Mouse (Mus musculus) monocyte, adult 5-6 weeks (primary cell): ENCODE measurements around the gene Samd7. TPM values are rescaled to one million over a fixed set of nuclear protein-coding genes. Genes with fewer than 3 reads are reported as not detected.
"Not testable (repeated sequence)": the region's sequence is repeated elsewhere in the genome, so short reads cannot be mapped to it uniquely, and the experiment has no call there.

Source experiments
- ATAC-seq: fragments of 153-309, 156-312 bp; replicated peaks from 2 replicates; pipeline ENCODE4 v1.8.0; 2017; ENCODE audit warnings: mild to moderate bottlenecking; ENCODE audit not compliant: low TSS enrichment, insufficient number of reproducible peaks, severe bottlenecking, poor library complexity, low FRiP score
- total RNA-seq: library from RNA; stranded (forward); fragments of 200-1000, 200-491, 200-594 nt; gene quantifications from 3 replicates; pipeline ENCODE4 v1.2.3, GENCODE M21; 2017

The Samd7 gene
- not detected in 3 replicates for total RNA-seq

DNA sequence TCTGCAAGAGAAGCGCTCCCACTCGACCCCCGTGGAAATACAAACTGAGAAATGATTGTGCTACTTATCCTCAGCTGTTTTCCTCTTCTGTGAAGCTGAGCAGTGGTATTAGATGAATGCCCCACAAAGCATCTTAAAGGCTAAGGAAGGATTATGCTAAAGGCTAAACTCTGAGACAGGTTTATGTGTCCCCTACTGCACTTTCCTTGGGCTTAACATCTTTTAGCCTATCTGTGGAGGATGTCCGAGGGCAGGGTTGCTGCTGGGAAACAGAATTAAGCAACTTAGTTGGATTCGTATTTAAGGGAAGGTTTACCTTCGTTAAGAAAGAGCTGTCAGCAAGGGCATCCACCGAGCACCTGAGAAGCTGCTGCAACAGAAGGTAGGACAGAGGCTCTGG is at the start of gene Samd7:
Gene Samd7 (plus strand): TSS at position 288 of the 400 bp plus-strand sequence.
- ATAC-seq: no peak

DNA sequence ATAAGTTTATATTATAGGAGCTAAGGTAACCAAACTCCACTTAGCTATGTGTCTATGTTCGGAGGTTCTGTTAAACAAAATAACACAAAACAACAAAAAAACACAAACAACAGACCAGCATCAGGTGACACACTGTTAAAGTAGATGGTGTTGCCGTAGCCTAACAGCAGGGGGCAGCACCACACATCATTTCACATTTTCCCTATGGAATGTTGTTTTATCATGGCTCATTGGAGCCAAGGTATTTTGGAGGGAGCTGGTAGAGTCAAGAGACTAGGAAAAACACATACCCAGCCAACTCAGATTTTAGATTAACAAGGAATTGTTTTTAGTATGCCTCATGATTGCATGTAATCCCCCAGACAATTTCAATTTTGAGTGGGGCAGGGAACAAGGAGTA is 49.7 kb upstream of the Samd7 start:
- ATAC-seq: no peak

DNA sequence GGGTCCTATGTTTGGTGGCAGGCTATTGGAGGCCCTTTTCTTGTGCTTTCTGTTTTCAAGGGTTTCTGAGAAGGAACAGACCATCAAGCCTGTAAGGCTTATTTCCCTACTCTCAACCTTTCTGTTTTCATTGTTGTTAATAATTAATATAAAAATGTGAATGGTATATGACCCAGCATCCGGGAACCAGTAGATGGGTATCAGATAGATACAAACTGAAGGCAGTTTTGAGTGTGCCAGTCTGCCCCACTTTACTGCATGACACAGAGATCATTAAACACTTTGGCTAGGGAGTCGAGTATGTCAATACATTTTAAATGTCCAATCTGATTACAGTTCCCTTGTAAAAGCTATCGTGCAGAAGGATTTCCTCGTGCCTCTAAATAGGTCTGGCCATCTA is 48.2 kb upstream of the Samd7 start:
- no peak for ATAC-seq

GRCm38 (mm10) chr3:30699711-30700505 is 46.2 kb upstream of the Samd7 start, which contains the start of gene Lrrc31:
Gene Lrrc31, minus strand, starts transcription at chr3:30699843.
- ATAC-seq: not testable (repeated sequence)

GRCm38 (mm10) chr3:30705977-30706376 is 40.1 kb upstream of the Samd7 start:
- no peak for ATAC-seq

DNA sequence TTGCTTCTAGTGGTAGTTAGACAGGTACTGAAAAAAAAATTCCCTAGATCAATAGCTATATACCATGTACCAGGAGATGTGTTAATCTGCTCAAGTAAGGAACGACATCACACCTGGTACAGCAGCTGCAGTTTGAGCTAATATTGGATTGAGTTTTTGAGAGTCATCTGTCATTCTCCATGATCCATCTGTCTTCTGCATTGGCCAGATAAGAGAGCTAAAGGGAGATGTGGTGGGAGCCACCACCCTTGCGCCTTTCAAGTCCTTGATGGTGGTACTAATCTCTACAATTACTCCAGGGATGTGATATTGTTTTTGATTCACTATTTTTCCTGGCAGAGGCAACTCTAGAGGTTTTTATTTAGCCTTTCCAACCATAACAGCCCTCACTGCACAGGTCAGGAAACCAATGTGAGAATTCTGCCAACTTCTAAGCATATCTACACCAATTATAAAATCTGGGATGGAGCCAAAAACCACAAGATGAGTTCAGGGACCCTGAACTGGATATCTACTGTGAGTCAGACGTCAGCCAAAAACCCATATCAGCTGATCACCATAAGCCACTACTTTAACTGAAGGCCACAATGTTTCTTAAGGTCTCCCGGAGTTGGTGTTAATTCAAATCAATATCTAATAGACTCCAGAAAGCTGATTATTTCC is 39.3 kb upstream of the Samd7 start:
- no peak for ATAC-seq

DNA sequence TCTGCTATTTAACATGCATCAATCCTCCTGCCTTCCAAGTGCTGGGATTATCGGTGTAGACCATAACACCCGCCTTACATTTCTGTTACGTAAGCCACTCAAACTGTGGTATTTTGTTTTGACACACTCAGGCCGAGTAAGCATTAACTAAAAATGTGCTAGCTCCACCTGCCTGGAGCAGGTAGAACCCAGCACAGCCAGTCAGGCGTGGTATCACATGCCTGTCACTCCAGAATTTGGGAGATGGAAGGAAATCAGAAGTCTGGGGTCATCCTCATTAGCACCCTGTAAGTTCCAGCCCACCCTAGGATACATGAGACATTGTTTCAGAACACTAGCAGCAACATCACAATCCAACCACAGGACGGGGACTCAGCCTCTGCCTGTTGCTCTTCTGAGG is 35.9 kb upstream of the Samd7 start:
- ATAC-seq: no peak

GRCm38 (mm10) chr3:30713334-30713733 is 32.8 kb upstream of the Samd7 start:
- ATAC-seq: no peak

DNA sequence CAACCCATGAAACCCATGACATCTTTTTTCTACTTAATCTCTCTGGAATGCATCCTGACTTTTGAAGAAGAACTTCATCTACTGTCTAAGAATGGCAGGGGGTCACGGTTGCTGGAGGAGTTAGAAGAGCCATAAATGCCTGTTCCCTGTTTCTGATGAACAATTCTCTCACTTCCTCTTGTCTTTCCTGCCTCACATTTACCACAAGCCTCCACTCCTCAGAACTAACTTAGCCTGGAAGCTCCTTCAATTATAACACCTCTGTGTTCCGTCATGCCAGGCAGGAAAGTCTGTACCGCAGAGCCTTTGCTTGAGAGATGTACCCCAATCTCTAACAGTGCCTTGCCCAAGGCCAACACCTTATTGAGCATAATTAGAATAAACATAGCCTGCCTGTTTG is 27.4 kb upstream of the Samd7 start:
- ATAC-seq: no peak

GRCm38 (mm10) chr3:30722036-30722435 is 24.1 kb upstream of the Samd7 start:
- no peak for ATAC-seq

GRCm38 (mm10) chr3:30722461-30722860 is 23.6 kb upstream of the Samd7 start:
- no peak for ATAC-seq

DNA sequence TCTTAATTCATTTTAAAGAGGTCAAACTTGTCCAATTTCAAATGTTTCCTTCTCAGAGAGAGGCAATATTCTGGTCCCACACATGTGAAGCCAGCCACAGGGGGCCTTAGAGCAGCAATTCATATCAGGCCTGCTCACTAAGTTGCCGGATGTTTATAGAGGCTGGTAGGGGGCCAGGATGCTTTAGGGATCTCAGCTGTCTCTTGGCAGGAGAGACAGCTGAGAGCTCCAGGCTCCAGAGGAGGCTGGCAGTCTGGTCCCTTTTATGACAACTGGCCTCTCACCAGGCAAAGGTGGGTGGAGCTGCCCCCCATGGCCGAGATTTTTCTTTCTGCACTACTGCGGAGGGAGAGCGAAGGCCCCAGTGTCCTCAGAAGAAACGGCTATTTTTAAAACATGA is 22.9 kb upstream of the Samd7 start:
- ATAC-seq: no peak

DNA sequence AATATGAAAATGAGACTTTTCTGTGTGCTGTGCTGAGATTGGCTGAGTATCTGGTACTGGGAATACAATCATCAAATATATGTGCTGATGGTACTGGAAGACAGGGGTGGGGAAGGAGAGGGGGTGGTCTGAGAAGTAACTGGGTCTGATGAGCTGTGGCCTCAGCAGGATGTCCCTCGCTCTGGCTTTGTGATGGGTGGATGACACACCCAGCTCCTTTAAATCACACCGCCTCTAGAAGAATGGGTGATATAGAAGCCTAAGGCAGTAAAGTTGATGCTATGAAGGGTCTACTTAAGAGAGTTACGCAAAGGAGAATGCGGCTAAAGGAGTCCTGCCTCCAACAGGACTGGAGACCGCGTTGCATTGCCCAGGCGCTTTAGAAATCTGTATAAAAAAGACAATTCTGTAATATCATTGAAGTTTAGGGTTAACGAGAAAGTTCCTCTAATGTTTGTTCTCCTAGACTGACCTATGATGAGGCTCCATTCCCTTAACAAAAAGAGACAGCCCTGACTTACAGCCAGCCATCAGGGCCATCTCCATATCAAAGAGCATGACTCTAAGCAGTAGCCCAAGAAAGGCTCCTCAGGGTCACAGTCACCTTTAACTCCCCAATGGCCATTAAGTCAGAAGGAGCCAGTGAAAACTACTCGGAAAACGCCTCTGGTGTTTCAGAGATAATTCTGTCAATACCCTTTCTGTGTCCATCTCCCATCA is 21.8 kb upstream of the Samd7 start:
- ATAC-seq: no peak

DNA sequence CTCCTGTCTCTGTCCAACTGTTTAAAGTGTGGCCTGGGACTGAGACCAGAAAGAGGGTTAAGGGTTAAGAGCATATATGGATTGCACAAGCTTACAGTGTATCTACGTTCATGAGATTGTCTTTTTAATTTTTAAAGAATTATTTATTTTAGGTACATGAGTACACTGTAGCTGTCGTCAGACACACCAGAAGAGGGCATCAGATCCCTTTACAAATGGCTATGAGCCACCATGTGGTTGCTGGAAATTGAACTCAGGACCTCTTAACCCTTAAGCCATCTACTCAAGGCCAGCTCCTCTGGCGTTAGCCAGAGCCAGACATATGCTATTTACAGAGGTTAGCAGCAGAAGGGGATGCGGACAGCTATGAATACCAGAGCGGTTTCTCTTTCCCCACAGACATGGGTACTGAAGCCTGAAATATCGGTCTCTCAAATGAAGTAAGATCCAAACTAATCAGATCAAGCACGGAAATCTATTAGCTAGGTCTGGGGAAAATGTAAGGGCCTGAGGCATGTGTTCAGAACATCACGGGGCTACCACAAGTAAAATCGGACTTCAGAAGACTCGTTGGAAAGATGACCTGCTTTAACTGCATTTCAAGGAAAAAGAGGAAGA is 21.1 kb upstream of the Samd7 start:
- no peak for ATAC-seq

DNA sequence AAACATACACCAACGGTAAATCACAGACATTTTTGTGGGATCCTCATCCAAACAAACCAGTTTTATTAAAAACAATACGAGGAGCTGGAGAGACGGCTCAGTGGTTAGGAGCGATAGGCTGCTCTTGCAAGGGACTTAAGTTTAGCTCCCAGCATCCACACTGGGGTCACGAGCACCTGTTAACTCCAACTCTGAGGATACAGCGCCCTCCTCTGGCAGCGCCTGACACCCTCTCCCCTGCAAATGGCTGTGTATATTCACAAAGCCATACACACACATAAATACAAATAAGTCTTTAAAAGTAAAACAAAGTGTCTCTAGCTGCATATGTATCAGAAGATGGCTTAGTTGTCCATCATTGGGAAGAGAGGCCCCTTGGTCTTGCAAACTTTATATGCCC is 20.6 kb upstream of the Samd7 start:
- ATAC-seq: no peak

- ATAC-seq: no peak
Measured at GRCm38 (mm10) chr3:30727209-30727608, 18.9 kb upstream of the Samd7 start.

DNA sequence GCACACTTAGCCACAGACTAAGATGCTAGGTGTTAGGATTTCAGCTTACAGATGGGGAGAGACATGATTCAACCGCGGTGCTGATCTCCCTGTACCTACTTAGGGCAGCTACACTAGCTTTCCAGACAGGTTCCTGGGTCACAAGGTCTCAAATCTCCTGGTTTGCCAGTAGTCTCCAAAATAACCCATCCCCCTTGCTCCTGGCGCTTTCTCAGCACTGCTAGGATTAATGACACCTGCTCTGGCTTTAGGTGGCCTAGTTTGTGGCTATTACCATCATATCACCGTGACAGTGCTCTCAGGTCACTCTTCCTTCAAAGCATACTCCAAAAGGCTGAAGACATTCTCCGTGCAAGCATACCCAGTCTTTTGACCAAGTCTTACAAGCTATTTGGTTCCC is 17.0 kb upstream of the Samd7 start:
- ATAC-seq: no peak

GRCm38 (mm10) chr3:30736809-30737208 is 9.3 kb upstream of the Samd7 start:
- ATAC-seq: no peak

DNA sequence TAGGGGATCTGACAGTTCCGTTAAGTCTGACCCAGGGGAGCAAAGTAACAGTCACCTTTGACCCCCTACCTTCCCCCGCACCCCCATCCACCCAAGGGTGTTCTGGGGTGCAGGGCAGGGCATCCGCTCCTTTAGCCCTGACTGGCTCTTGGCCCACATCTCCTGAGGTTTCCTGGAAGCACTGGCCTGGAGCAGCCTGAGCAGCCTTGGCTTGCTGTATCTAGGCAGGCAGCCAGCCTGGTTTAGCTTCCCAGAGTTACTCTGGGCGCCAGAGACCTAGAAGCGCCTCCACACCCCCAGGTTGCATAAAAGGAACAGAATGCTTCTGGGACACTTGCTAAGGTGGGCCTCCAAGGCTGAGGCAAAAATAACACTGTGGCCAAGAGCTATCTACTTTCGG is 4.8 kb upstream of the Samd7 start:
- ATAC-seq: no peak
